Mouse (Mus musculus): ENCODE measurements around the gene Smim20.

Gene Smim20

DNA sequence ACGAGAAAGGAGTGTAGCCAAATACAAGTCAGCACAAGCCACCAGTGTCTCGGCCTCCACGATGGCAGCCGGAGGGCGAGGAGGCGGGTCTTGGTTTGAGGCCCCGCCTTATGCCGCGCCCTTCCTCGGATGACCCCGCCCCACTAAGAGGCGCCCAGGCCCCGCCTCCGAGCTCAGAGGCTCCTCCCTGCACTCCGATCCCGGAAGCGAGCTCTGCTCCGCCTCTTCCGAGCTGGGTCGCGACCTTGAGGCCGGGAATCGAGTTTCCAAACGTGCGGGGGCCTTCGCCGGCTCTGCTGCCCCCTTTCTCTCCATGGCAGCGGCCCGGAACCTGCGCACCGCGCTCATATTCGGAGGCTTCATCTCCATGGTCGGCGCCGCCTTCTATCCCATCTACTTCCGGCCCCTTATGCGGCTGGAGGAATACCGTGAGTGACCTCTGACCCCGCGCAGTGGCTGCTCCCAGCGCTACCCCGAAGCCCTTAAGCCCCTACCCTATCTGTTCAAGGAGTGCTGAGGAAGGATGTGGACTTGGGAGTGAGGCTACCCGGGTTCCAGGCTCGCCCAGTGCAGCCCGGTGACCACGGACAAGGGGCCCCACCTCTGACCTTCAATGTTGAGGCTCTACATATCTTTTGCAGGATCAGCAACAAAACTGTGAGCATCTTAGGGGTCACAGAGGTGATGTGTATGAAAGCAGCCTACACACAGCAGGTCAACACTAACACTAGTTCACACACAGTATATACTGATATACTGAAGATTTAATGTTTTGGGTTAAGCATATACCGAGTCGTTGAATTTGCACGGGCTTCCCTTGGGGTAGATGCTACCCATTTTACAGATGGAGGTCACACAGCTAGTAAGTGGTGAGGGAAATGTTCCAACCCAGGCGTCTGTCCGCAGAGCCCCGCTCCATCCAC lies at the start of gene Smim20:
Smim20 (plus strand) TSS at position 153 of the 923 bp plus-strand sequence.
- peak; percentile 89 to 93 for DNase-seq

DNA sequence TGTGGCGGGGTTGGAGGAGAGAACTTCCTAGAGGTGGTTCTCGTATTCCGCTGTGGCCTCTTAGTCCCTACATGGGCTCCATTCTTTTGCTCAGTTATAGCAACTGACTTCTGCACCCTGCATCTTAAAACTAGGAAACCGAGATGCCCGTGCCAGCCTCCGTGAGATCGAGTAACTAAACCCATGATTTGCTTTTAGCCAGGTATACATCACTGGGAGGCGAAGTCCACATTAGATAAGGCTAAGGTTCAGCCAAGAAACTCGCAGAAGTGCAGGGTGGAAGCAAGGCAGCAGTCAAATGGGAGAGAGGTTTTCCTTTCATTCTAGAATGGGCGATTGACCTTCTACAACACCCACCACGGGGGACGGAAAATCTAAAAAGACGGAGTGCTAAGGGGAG lies 41.4 kb upstream of the Smim20 start:
- DNase-seq, result no peak

GRCm38 (mm10) chr5:53230560-53230959 lies 36.3 kb upstream of the Smim20 start:
- DNase-seq, result no peak

- DNase-seq, result no peak
Measured at GRCm38 (mm10) chr5:53235551-53235950, 31.3 kb upstream of the Smim20 start.

DNA sequence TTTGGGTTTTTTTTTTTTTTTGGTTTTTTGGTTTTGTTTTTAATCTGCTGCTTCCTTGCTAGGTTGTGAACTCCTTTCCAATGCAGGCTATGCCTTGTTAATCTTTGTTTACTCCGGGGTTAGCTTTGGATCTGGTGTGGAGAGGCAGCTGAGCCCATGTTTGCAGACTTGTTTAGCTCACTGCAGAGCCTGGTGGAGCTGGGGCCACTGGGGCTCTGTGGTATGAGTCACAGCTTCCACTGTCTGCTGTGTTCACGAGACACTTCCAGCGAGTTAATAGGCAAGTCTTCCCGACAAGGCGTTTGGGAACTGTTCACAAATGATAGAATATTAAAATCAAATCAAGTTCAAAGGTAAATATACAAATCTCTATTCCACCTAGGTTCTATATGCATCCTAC lies 30.7 kb upstream of the Smim20 start:
- no peak for DNase-seq

GRCm38 (mm10) chr5:53236749-53237148 lies 30.1 kb upstream of the Smim20 start:
- DNase-seq, result no peak

GRCm38 (mm10) chr5:53238761-53239160 lies 28.1 kb upstream of the Smim20 start:
- DNase-seq, result no peak

- no peak for DNase-seq
Measured at GRCm38 (mm10) chr5:53239189-53239588, 27.7 kb upstream of the Smim20 start.

- DNase-seq, result no peak
Measured at GRCm38 (mm10) chr5:53239831-53240440, 26.9 kb upstream of the Smim20 start.

GRCm38 (mm10) chr5:53241109-53241508 lies 25.8 kb upstream of the Smim20 start:
- DNase-seq, result no peak

GRCm38 (mm10) chr5:53241963-53242362 lies 24.9 kb upstream of the Smim20 start:
- DNase-seq, result no peak

DNA sequence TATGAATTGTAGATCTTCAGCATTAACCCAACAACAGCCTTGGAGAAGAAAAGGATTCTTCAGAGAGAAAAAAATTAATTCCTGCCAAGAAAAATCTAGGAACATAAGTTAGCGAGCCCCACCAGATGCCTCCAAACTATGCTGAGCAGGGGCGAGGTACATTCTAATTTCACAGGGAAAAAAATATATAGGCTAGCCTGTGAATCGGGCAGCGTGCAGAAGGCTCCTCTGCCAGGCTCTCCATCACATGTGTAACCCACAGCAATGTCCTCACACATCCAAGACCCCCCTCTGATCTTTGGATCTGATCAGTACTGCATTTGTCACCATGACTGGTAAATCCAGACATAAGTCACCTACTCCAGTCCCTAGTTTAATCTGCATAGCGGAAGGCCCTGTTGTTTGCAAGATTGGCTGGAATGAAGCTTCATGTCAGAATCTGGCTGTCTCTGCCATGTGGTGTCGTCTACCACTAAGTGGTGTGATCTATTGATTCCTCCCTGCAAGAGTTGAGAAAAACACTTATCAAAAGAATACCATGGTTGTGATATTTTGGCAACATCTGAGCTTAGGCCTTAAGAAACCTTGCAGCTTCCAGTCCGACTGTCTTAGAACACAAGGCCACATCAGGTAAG lies 23.9 kb upstream of the Smim20 start:
- no peak for DNase-seq

DNA sequence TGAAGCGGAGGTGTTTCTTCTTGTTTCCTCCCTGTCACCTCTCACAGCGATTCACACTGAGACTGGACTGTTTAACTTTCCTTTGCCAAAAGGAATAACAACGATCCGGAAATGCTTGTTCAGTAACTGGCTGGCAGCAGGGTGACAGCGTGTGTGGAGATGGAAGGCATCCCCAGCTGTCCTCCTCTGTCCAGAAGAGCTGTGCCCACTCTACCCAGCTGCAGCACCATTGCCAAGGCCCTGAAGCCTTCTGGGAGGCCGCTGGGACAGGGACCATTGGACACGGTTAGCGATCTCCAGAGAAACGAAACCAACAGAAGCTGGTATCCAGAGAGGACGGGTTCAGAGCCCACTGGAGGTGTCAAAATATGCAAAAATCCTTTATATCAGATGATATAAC lies 22.9 kb upstream of the Smim20 start:
- DNase-seq, result no peak

- no peak for DNase-seq
Measured at GRCm38 (mm10) chr5:53248499-53248898, 18.4 kb upstream of the Smim20 start.

- DNase-seq, result no peak
Measured at GRCm38 (mm10) chr5:53249431-53250061, 17.3 kb upstream of the Smim20 start.

- no peak for DNase-seq
Measured at GRCm38 (mm10) chr5:53254154-53254553, 12.7 kb upstream of the Smim20 start.

DNA sequence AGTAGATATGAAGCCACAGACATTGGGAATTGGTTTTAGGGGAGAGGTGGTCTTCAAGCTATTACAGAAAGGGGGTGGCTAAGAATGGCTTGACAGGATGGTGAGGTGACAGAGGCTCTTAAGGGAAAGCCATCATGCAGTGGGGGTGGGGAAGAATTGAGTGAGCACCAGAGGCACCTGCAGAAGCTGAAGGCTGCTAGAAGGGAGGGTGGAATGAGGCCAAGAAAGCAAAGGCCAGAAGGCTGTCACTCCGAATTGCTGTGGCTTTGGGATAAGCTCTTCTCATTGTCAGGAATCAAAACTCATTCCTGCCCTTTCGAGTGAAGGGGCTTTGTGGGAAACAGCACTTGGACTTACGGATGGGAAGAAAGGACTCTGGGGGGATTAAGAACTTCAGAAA lies 12.1 kb upstream of the Smim20 start:
- no peak for DNase-seq

DNA sequence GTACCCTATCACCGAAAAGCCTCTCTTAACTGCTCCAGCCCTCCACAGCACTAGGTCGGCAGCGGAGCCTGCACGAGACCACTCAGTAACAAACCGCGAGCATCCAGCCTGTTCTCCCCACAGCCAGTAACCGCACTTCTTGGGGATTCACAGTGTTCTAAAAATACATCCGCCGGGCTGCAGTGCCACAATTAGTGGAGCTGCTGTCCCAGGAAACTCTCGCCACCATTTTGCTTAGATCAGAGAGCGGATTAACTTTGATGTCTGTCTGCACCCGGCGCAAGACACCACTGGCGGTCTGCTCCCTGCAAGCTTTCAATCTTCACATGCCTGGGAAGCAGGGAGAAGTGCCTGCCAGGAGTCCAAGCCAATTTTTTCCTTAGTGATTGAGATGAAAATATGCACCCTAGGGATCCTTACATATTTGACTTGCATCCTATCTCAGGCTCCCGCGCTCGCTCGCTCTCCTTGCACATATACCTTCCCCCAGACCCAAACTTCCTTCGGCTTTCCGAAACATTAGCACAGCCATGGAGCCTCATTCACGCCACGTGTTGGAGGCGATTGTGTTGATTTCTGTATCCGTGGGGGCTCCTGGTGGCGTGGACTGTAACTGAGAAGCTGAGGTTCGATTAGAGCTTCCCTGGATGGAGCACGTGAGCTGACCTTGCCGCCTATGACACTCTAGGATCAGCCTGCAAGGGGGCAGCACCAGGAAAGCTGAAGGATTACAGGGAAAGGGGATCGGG lies 8.7 kb upstream of the Smim20 start:
- no peak for DNase-seq

DNA sequence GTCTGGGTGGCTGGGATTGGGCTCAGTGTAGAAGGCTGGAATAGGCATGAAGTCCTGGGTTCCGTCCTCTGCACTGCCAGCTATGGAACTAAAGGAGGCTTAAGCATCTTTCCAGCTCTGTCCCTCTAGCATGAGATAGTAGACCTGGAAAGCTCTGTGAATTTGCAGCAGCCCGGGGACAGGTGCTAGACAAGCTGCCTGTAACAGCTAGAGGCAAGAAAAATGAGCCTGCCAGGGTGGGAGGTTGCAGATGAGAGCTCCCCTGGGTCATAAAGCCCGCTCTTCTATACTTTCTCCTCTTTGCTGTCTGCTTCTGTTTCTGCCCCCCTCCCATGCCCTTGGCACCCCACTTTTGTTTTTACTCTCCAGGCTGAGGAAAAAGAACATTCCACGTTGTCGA lies 7.0 kb upstream of the Smim20 start:
- DNase-seq, result no peak

DNA sequence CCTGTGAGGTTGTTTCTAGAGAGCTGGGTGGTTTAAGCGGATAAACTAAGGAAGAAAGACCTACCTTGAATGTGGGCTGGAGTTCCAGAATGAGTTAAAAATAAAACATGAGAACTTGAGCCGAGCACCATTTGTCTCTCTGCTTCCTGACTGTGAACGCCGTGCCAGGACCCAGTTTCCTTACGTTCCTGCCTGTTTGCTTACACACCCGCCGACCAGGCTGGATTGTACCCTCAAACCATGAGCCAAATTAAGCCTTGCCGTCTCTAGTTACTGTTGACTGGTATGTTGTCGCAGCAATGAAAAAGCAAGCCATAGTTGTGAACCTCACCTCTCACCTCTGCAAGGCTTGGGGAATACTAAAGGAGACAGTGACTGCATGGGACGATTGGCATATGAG lies 4.9 kb upstream of the Smim20 start:
- no peak for DNase-seq

GRCm38 (mm10) chr5:53264061-53264460 lies 2.8 kb upstream of the Smim20 start:
- no peak for DNase-seq

DNA sequence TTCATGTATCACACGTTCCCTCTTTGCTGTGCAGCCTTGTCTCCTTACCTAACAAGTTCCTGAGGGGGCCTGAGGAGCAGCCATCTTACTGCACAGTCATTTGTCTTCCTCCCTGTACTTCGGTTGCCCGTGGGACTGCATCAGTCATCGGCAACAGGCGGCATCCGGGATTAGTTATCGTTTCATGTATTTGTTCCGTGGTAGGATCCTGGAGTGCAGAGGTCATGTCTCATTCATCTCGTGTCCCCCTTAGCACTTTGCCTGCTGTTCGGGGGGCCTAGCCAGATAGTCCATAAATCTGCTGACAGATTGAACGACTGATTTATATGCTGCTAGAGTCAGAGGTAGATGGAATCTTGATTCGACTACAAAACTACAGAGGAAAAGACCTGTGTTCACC lies 1.1 kb upstream of the Smim20 start:
- DNase-seq, result no peak

DNA sequence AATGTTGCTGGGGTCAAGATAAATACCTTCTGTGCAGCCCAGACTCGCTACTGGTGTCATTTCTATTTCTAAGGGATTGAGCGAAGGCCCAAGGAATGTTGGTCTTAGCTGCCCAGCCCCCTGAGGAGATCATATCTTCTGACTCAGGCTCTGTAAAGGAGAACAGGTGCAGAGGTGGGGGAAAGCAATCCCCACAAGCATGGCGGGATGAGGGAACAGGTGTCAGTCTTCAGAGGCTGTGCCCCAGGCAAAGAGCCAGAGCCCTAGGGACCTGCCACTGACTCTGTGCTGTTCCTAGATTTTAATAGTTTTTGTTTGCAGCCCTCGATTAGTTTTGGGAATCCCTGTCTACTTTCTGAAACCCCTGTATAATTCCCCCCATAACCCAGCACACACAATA lies 702 bp upstream of the Smim20 start:
- DNase-seq, result no peak

Measured in kidney, postnatal 25 days (tissue).